Comparison of ENCODE assay signal across 8 mouse cellular contexts in genomic region chr6:54040448-54040844, GRCm38 (mm10). TPM values are rescaled to one million over a fixed set of nuclear protein-coding genes. Genes with fewer than 3 reads are reported as not detected.
DNase-seq lines count a peak whose midpoint lies in the region; ATAC-seq and TF ChIP-seq lines count a peak whose summit lies in the region.

No protein-coding gene starts in this region.

- ATAC-seq in lung, postnatal 0 days: no peak
- ATAC-seq in intestine, postnatal 0 days: no peak
- ATAC-seq in neural tube, embryonic 15.5 days (ENCODE audit: low FRiP score): no peak

- H3K4me3 ChIP-seq in lung, postnatal 0 days (ENCODE audit: low read depth, low read length): peak overlapping the region; percentile 60
- H3K4me3 ChIP-seq in intestine, postnatal 0 days (ENCODE audit: low read depth, low read length): peak overlapping the region; percentile 71
- peak overlapping the region; percentile 62 for H3K4me3 ChIP-seq in neural tube, embryonic 15.5 days (replicated peaks)

- no peaks in the 10 kb centered on the region for H3K9me3 ChIP-seq in lung, postnatal 0 days (ENCODE audit: low read length)
- H3K9me3 ChIP-seq in intestine, postnatal 0 days (ENCODE audit: control insufficient read depth): no peaks in the 10 kb centered on the region
- no peaks in the 10 kb centered on the region for H3K9me3 ChIP-seq in neural tube, embryonic 15.5 days (replicated peaks)

- DNase-seq in cerebellum, adult 9-10 months: peak; percentile 72
- DNase-seq in cerebellum, adult 11-12 months: no peak
- DNase-seq in lung, postnatal 0 days (ENCODE audit: low spot score): no peak
- no peak for DNase-seq in lung, postnatal 14 days
- DNase-seq in left cerebral cortex, adult 18-20 months (ENCODE audit: low spot score in 2 of 2): no peak
- DNase-seq in layer of hippocampus, postnatal 25 days (ENCODE audit: extremely low spot score in 1 of 2, low spot score in 1 of 2): no peak

- TF ChIP-seq EP300 in lung, postnatal 0 days (IDR thresholded peaks at IDR 0.05): no peak

- H3K27ac ChIP-seq in lung, postnatal 0 days (ENCODE audit: low read length): no peak overlapping the region
- peak overlapping the region; percentile 88; the same call in 1 of the 2 replicates for H3K27ac ChIP-seq in intestine, postnatal 0 days (ENCODE audit: low read depth, low read length)
- peak overlapping the region; percentile 91 for H3K27ac ChIP-seq in neural tube, embryonic 15.5 days (replicated peaks)

- peak overlapping the region; percentile 93 for H3K4me2 ChIP-seq in lung, postnatal 0 days (replicated peaks; ENCODE audit: low read depth, low read length)
- peak overlapping the region; percentile 95 for H3K4me2 ChIP-seq in intestine, postnatal 0 days (replicated peaks; ENCODE audit: low read depth)
- H3K4me2 ChIP-seq in neural tube, embryonic 15.5 days: peak overlapping the region; percentile 90

- H3K9ac ChIP-seq in lung, postnatal 0 days (replicated peaks; ENCODE audit: low read depth): no peak overlapping the region
- H3K9ac ChIP-seq in intestine, postnatal 0 days (ENCODE audit: low read depth, low read length): peak overlapping the region; percentile 75
- peak overlapping the region; percentile 69 for H3K9ac ChIP-seq in neural tube, embryonic 15.5 days (replicated peaks)

- WGBS in lung, postnatal 0 days: 19% methylated on average over 9 of the region's 9 CpGs
- 18% methylated on average over 9 of the region's 9 CpGs for WGBS in intestine, postnatal 0 days
- 17% methylated on average over 9 of the region's 9 CpGs for WGBS in neural tube, embryonic 15.5 days

- peaks cover 30% of the 10 kb centered on the region for H3K27me3 ChIP-seq in lung, postnatal 0 days (replicated peaks; ENCODE audit: insufficient read depth, low read length)
- no peaks in the 10 kb centered on the region for H3K27me3 ChIP-seq in intestine, postnatal 0 days (replicated peaks; ENCODE audit: control insufficient read depth, insufficient read depth, low read length)
- H3K27me3 ChIP-seq in neural tube, embryonic 15.5 days (replicated peaks): peaks cover 10% of the 10 kb centered on the region

- no peak for TF ChIP-seq CTCF in lung, postnatal 0 days (IDR thresholded peaks at IDR 0.05)
- no peak for TF ChIP-seq CTCF in intestine, postnatal 0 days (IDR thresholded peaks at IDR 0.05; ENCODE audit: low read depth)

- H3K4me1 ChIP-seq in lung, postnatal 0 days (ENCODE audit: insufficient read depth, low read depth, low read length): peaks cover 11% of the 10 kb centered on the region; the same call in 1 of the 2 replicates
- no peaks in the 10 kb centered on the region for H3K4me1 ChIP-seq in intestine, postnatal 0 days (replicated peaks; ENCODE audit: control insufficient read depth, insufficient read depth, low read length)
- H3K4me1 ChIP-seq in neural tube, embryonic 15.5 days: peaks cover 33% of the 10 kb centered on the region

- H3K36me3 ChIP-seq in lung, postnatal 0 days (ENCODE audit: insufficient read depth, low read length): no peaks in the 10 kb centered on the region
- H3K36me3 ChIP-seq in intestine, postnatal 0 days (ENCODE audit: control insufficient read depth, insufficient read depth): no peaks in the 10 kb centered on the region
- H3K36me3 ChIP-seq in neural tube, embryonic 15.5 days: no peaks in the 10 kb centered on the region

RNA-seq across cellular contexts. Expression of gene Chn2, which starts 1.1 kb away (rescaled TPM):
- 6.8 and 7.0 TPM in 2 replicates for polyA plus RNA-seq in lung, postnatal 0 days (2015; fragmentation: Nextera tagmentation; extraction: Ambion mirVana)
- 19.6 and 24.3 TPM in 2 replicates for polyA plus RNA-seq in intestine, postnatal 0 days (2015; fragmentation: Nextera tagmentation; extraction: Ambion mirVana)
- polyA plus RNA-seq in neural tube, embryonic 15.5 days (2015; fragmentation: Nextera tagmentation; extraction: Ambion mirVana): 17.6 and 18.2 TPM in 2 replicates
- total RNA-seq in left cerebral cortex, adult 18-20 months (2021): 10 to 100 TPM; 39.0 to 40.2 TPM
- total RNA-seq in layer of hippocampus, postnatal 25 days (2021): 10 to 100 TPM; 22.9 to 24.9 TPM
